Mouse (Mus musculus) stomach, embryonic 15.5 days (tissue): ENCODE data around the gene Myl3. TPM values are rescaled to one million over a fixed set of nuclear protein-coding genes. Genes with fewer than 3 reads are reported as not detected.

ENCODE experiments used
- ATAC-seq: fragments of 200-750 bp; cut with Nextera tagmentation; 2 replicates; pipeline ENCODE4 v1.8.0; 2017; ENCODE audit warnings: low read depth, moderate number of reproducible peaks, moderate TSS enrichment; ENCODE audit not compliant: insufficient read depth, low FRiP score
- H3K27ac ChIP-seq: fragments of 300-500 bp; sonication (generic); 2 replicates; pipeline ENCODE4 v1.5.1; 2015; ENCODE audit warnings: mild to moderate bottlenecking, inconsistent platforms
- H3K27me3 ChIP-seq: fragments of 300-500 bp; sonication (generic); replicated peaks from 2 replicates; pipeline ENCODE4 v1.6.1; 2015; ENCODE audit warnings: inconsistent platforms
- H3K36me3 ChIP-seq: fragments of 300-500 bp; sonication (generic); 2 replicates; pipeline ENCODE4 v1.6.1; 2015; ENCODE audit warnings: inconsistent platforms
- H3K4me1 ChIP-seq: fragments of 300-500 bp; sonication (generic); 2 replicates; pipeline ENCODE4 v1.6.1; 2015; ENCODE audit warnings: inconsistent platforms
- H3K4me2 ChIP-seq: fragments of 300-500 bp; sonication (generic); 2 replicates; pipeline ENCODE4 v1.6.1; 2015; ENCODE audit warnings: mild to moderate bottlenecking, inconsistent platforms
- H3K4me3 ChIP-seq: fragments of 300-500 bp; sonication (generic); replicated peaks from 2 replicates; pipeline ENCODE4 v1.5.1; 2015; ENCODE audit warnings: inconsistent platforms
- H3K9ac ChIP-seq: fragments of 300-500 bp; sonication (generic); 2 replicates; pipeline ENCODE4 v1.6.1; 2015; ENCODE audit warnings: inconsistent platforms
- H3K9me3 ChIP-seq: fragments of 300-500 bp; sonication (generic); 2 replicates; pipeline ENCODE4 v1.6.1; 2016; ENCODE audit warnings: inconsistent platforms
- WGBS: fragments of 180-500 bp; shearing (Covaris S2); methylation state at CpG from one replicate; pipeline ENCODE4 v1.1.7; 2015; 5-methylcytosine and 5-hydroxymethylcytosine counted together
- polyA plus RNA-seq: library from polyadenylated mRNA; unstranded; fragments of >200 nt; fragmentation: Nextera tagmentation; extraction: Ambion mirVana; gene quantifications from 2 replicates; pipeline ENCODE4 v1.2.1, GENCODE M21; 2015

Gene Myl3
- polyA plus RNA-seq, 1 experiment from 2014 or later, result 2.6 TPM

GRCm38 (mm10) chr9:110763405-110763804 lies 21.7 kb downstream of the Myl3 start:
- Histone ChIP-seq H3K36me3 (no peaks in the 10 kb centered on the region), H3K4me3 (no peak overlapping the region), H3K4me2 (no peak overlapping the region), H3K27me3 (no peaks in the 10 kb centered on the region), H3K9me3 (no peaks in the 10 kb centered on the region), H3K27ac (no peak overlapping the region), H3K4me1 (peaks cover 11% of the 10 kb centered on the region), H3K9ac (no peak overlapping the region)
- WGBS, result 69% methylated on average over 2 of the region's 2 CpGs
- no peak for ATAC-seq

- Histone ChIP-seq H3K9ac (no peak overlapping the region), H3K27me3 (no peaks in the 10 kb centered on the region), H3K4me3 (no peak overlapping the region), H3K9me3 (no peaks in the 10 kb centered on the region), H3K4me2 (no peak overlapping the region), H3K27ac (no peak overlapping the region), H3K4me1 (peaks cover 6% of the 10 kb centered on the region; the same call in 1 of the 2 replicates), H3K36me3 (no peaks in the 10 kb centered on the region)
- 88% methylated on average over 10 of the region's 10 CpGs for WGBS
- no peak for ATAC-seq
Measured at GRCm38 (mm10) chr9:110772336-110772735, 30.7 kb downstream of the Myl3 start.

GRCm38 (mm10) chr9:110774403-110775268 lies 33.0 kb downstream of the Myl3 start:
- 64% methylated on average over 15 of the region's 15 CpGs for WGBS
- Histone ChIP-seq H3K27ac (peak overlapping the region; percentile 52), H3K9me3 (no peaks in the 10 kb centered on the region), H3K4me2 (no peak overlapping the region), H3K4me1 (peaks cover 6% of the 10 kb centered on the region; the same call in 1 of the 2 replicates), H3K4me3 (no peak overlapping the region), H3K27me3 (no peaks in the 10 kb centered on the region), H3K36me3 (no peaks in the 10 kb centered on the region), H3K9ac (no peak overlapping the region)
- ATAC-seq, result no peak

- peak overlapping the region; percentile 52 for H3K27ac ChIP-seq
- peaks cover 6% of the 10 kb centered on the region; the same call in 1 of the 2 replicates for H3K4me1 ChIP-seq
- no peak overlapping the region for H3K4me2 ChIP-seq
- 57% methylated on average over 10 of the region's 10 CpGs for WGBS
- H3K27me3 ChIP-seq, result no peaks in the 10 kb centered on the region
- no peak overlapping the region for H3K4me3 ChIP-seq
- ATAC-seq, result no peak
- H3K9ac ChIP-seq, result no peak overlapping the region
- no peaks in the 10 kb centered on the region for H3K9me3 ChIP-seq
- no peaks in the 10 kb centered on the region for H3K36me3 ChIP-seq
Measured at GRCm38 (mm10) chr9:110775269-110776022, 33.8 kb downstream of the Myl3 start.

GRCm38 (mm10) chr9:110778100-110778499 lies 36.4 kb downstream of the Myl3 start:
- ATAC-seq, result no peak
- Histone ChIP-seq H3K27me3 (no peaks in the 10 kb centered on the region), H3K9ac (no peak overlapping the region), H3K9me3 (no peaks in the 10 kb centered on the region), H3K4me2 (no peak overlapping the region), H3K4me3 (no peak overlapping the region), H3K27ac (no peak overlapping the region), H3K36me3 (no peaks in the 10 kb centered on the region), H3K4me1 (peaks cover 13% of the 10 kb centered on the region)
- 59% methylated on average over 1 of the region's 1 CpGs for WGBS

- Histone ChIP-seq H3K4me1 (peaks cover 13% of the 10 kb centered on the region), H3K36me3 (no peaks in the 10 kb centered on the region), H3K4me3 (no peak overlapping the region), H3K9me3 (no peaks in the 10 kb centered on the region), H3K4me2 (no peak overlapping the region), H3K27me3 (no peaks in the 10 kb centered on the region), H3K9ac (no peak overlapping the region), H3K27ac (no peak overlapping the region)
- ATAC-seq, result no peak
- WGBS, result 67% methylated on average over 7 of the region's 7 CpGs
Measured at GRCm38 (mm10) chr9:110778559-110778958, 36.9 kb downstream of the Myl3 start.

- H3K9ac ChIP-seq, result no peak overlapping the region
- H3K36me3 ChIP-seq, result no peaks in the 10 kb centered on the region
- no peak overlapping the region for H3K27ac ChIP-seq
- H3K4me1 ChIP-seq, result peaks cover 13% of the 10 kb centered on the region
- H3K27me3 ChIP-seq, result no peaks in the 10 kb centered on the region
- no peaks in the 10 kb centered on the region for H3K9me3 ChIP-seq
- H3K4me3 ChIP-seq, result no peak overlapping the region
- 68% methylated on average over 5 of the region's 5 CpGs for WGBS
- H3K4me2 ChIP-seq, result no peak overlapping the region
- ATAC-seq, result no peak
Measured at GRCm38 (mm10) chr9:110779242-110779913, 37.7 kb downstream of the Myl3 start.

- H3K4me2 ChIP-seq, result peak overlapping the region; percentile 88
- H3K4me1 ChIP-seq, result peaks cover 7% of the 10 kb centered on the region
- WGBS, result 0% methylated on average over 43 of the region's 43 CpGs
- H3K36me3 ChIP-seq, result no peaks in the 10 kb centered on the region
- H3K4me3 ChIP-seq, result peak overlapping the region; percentile 51
- H3K27ac ChIP-seq, result peak overlapping the region; percentile 82
- H3K27me3 ChIP-seq, result no peaks in the 10 kb centered on the region
- no peaks in the 10 kb centered on the region for H3K9me3 ChIP-seq
- H3K9ac ChIP-seq, result peak overlapping the region; percentile 52
- ATAC-seq, result peak; percentile 89
Measured at GRCm38 (mm10) chr9:110781256-110781721, 39.6 kb downstream of the Myl3 start.

- H3K27ac ChIP-seq, result peak overlapping the region; percentile 82
- no peaks in the 10 kb centered on the region for H3K27me3 ChIP-seq
- peak overlapping the region; percentile 52 for H3K9ac ChIP-seq
- H3K36me3 ChIP-seq, result no peaks in the 10 kb centered on the region
- H3K9me3 ChIP-seq, result no peaks in the 10 kb centered on the region
- H3K4me2 ChIP-seq, result peak overlapping the region; percentile 88
- WGBS, result under 1% methylated on average over 23 of the region's 23 CpGs
- peak overlapping the region; percentile 51 for H3K4me3 ChIP-seq
- peak; percentile 62 for ATAC-seq
- H3K4me1 ChIP-seq, result peaks cover 7% of the 10 kb centered on the region
Measured at GRCm38 (mm10) chr9:110781731-110782130, 40.1 kb downstream of the Myl3 start.

- Histone ChIP-seq H3K4me2 (no peak overlapping the region), H3K36me3 (no peaks in the 10 kb centered on the region), H3K27me3 (no peaks in the 10 kb centered on the region), H3K27ac (no peak overlapping the region), H3K4me1 (peaks cover 7% of the 10 kb centered on the region), H3K4me3 (no peak overlapping the region), H3K9me3 (no peaks in the 10 kb centered on the region), H3K9ac (no peak overlapping the region)
- WGBS, result 16% methylated on average over 1 of the region's 1 CpGs
- no peak for ATAC-seq
Measured at GRCm38 (mm10) chr9:110783611-110784010, 42.0 kb downstream of the Myl3 start.

- Histone ChIP-seq H3K9ac (no peak overlapping the region), H3K27ac (no peak overlapping the region), H3K27me3 (no peaks in the 10 kb centered on the region), H3K4me3 (no peak overlapping the region), H3K36me3 (no peaks in the 10 kb centered on the region), H3K4me2 (no peak overlapping the region), H3K9me3 (no peaks in the 10 kb centered on the region), H3K4me1 (no peaks in the 10 kb centered on the region)
- WGBS, result 85% methylated on average over 3 of the region's 3 CpGs
- no peak for ATAC-seq
Measured at GRCm38 (mm10) chr9:110788169-110788568, 46.5 kb downstream of the Myl3 start.
